In the genomic region with DNA sequence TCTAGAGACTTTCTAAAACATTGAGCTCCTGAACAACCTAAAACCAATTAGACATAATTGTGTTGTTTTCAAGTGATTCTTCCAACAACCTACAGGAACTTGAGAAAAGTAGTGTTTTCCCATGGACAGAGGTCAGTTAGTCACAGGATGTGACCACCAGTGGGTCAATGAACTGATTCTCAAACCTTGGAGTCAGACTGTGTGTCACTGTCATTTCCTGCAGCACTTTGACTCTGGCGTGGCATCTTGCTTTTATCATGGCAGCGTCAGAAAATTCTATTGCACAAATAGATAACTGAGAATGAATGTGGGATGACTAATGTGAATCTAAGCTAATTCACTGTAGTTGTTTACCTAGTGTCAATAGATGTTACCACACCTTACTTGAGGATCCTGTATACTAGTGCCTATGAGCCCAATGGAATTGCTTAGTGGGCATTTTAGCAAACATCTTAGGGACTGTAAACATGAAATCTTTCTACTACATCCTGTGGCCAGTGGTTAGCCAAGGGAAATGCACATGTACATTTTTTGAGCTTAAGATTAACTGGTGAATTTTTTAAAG, we compare ENCODE assay signal across 23 mouse cellular contexts.
DNase-seq lines count a peak whose midpoint lies in the region; ATAC-seq and TF ChIP-seq lines count a peak whose summit lies in the region.
"Had no signal": no experiment of that assay in that cellular context is flagged by ENCODE, and none has a peak within 500 bp of the region (broad histone marks: within the 10 kb centered on the region; RNA-seq: fewer than 3 reads in every experiment).

No protein-coding gene starts in this region.

- peak overlapping the region; percentile 46 for H3K4me2 ChIP-seq in myocyte (ENCODE audit: low read depth)
- no peak overlapping the region for H3K4me2 ChIP-seq in hindbrain, embryonic 11.5 days (replicated peaks; ENCODE audit: low read depth, low read length)
- no peak overlapping the region for H3K4me2 ChIP-seq in hindbrain, embryonic 13.5 days
- H3K4me2 ChIP-seq: embryonic facial prominence, embryonic 15.5 days; forebrain, embryonic 12.5 days; heart, embryonic 12.5 days had no signal

- no peak for TF ChIP-seq POLR2A in myocyte (IDR thresholded peaks at IDR 0.05; ENCODE audit: insufficient read length, low read depth)

- no peak overlapping the region for H3ac ChIP-seq in myocyte (ENCODE audit: control insufficient read depth, insufficient read length)

- H3K4me1 ChIP-seq in hindbrain, embryonic 11.5 days (replicated peaks; ENCODE audit: control insufficient read depth, insufficient read depth, low read length), result no peaks in the 10 kb centered on the region
- no peaks in the 10 kb centered on the region for H3K4me1 ChIP-seq in hindbrain, embryonic 13.5 days (replicated peaks)
- H3K4me1 ChIP-seq: embryonic facial prominence, embryonic 15.5 days; forebrain, embryonic 12.5 days; heart, embryonic 12.5 days; hindbrain, embryonic 10.5 days had no signal

- peak; percentile 7 for DNase-seq in adrenal gland, postnatal 14 days
- no peak for DNase-seq in adrenal gland, postnatal 36 days
- peak; percentile 36 for DNase-seq in 3T3-L1 (ENCODE audit: low read depth, low spot score)
- DNase-seq in fibroblast of lung, adult 2 months (ENCODE audit: low read depth), result peak; percentile 34
- DNase-seq in natural killer cell, adult 2 months (ENCODE audit: low spot score in 2 of 2), result no peak
- DNase-seq in hindbrain, embryonic 11.5 days (ENCODE audit: low spot score), result no peak
- DNase-seq: cerebellum, adult 11 months; cerebellum, adult 8-10 months; cerebellum, postnatal 14 days; gastrocnemius, postnatal 14 days; heart, adult 2 months had no signal

- H3K36me3 ChIP-seq in myocyte (ENCODE audit: control insufficient read depth, insufficient read depth), result no peaks in the 10 kb centered on the region
- no peaks in the 10 kb centered on the region for H3K36me3 ChIP-seq in hindbrain, embryonic 11.5 days (ENCODE audit: control insufficient read depth, insufficient read depth, low read length)
- H3K36me3 ChIP-seq in hindbrain, embryonic 13.5 days, result no peaks in the 10 kb centered on the region
- H3K36me3 ChIP-seq: embryonic facial prominence, embryonic 15.5 days; forebrain, embryonic 12.5 days; G1E; heart, embryonic 12.5 days; hindbrain, embryonic 10.5 days had no signal

- 72% methylated on average over 2 of the region's 2 CpGs for WGBS in hindbrain, embryonic 11.5 days
- WGBS in hindbrain, embryonic 13.5 days, result 72% methylated on average over 2 of the region's 2 CpGs

- H3K9me3 ChIP-seq in hindbrain, embryonic 11.5 days (ENCODE audit: control insufficient read depth, low read length), result no peaks in the 10 kb centered on the region
- H3K9me3 ChIP-seq in hindbrain, embryonic 13.5 days, result no peaks in the 10 kb centered on the region
- H3K9me3 ChIP-seq: embryonic facial prominence, embryonic 15.5 days; forebrain, embryonic 12.5 days; heart, embryonic 12.5 days; hindbrain, embryonic 10.5 days had no signal

- no peak overlapping the region for H3K27ac ChIP-seq in hindbrain, embryonic 11.5 days (ENCODE audit: low read depth, low read length)
- no peak overlapping the region for H3K27ac ChIP-seq in hindbrain, embryonic 13.5 days
- H3K27ac ChIP-seq: forebrain, embryonic 12.5 days; heart, adult 2 months; hindbrain, embryonic 10.5 days had no signal

- no peak for ATAC-seq in hindbrain, embryonic 11.5 days (ENCODE audit: low FRiP score)
- no peak for ATAC-seq in hindbrain, embryonic 13.5 days (ENCODE audit: low FRiP score)
- ATAC-seq: CD4-positive, CD25-positive, alpha-beta regulatory T cell, adult 4 months; forebrain, embryonic 16.5 days; hindbrain, embryonic 16.5 days; inflammation-experienced regulatory T-cells, adult 6 months had no signal

- H3K79me2 ChIP-seq in myocyte (ENCODE audit: control insufficient read depth, insufficient read depth), result no peaks in the 10 kb centered on the region

- no peak overlapping the region for H3K9ac ChIP-seq in hindbrain, embryonic 11.5 days (ENCODE audit: low read depth, low read length)
- no peak overlapping the region for H3K9ac ChIP-seq in hindbrain, embryonic 13.5 days
- H3K9ac ChIP-seq: embryonic facial prominence, embryonic 15.5 days; forebrain, embryonic 12.5 days; heart, embryonic 12.5 days had no signal

- H3K27me3 ChIP-seq in myocyte (ENCODE audit: control insufficient read depth, insufficient read depth, insufficient read length), result no peaks in the 10 kb centered on the region
- H3K27me3 ChIP-seq in hindbrain, embryonic 11.5 days (ENCODE audit: control insufficient read depth, insufficient read depth, low read length), result no peaks in the 10 kb centered on the region
- no peaks in the 10 kb centered on the region for H3K27me3 ChIP-seq in hindbrain, embryonic 13.5 days
- H3K27me3 ChIP-seq: embryonic facial prominence, embryonic 15.5 days; forebrain, embryonic 12.5 days; heart, embryonic 12.5 days had no signal

- no peak overlapping the region for H3K4me3 ChIP-seq in myocyte
- no peak overlapping the region for H3K4me3 ChIP-seq in hindbrain, embryonic 11.5 days (ENCODE audit: low read depth, low read length)
- H3K4me3 ChIP-seq in hindbrain, embryonic 13.5 days, result no peak overlapping the region
- H3K4me3 ChIP-seq: embryonic facial prominence, embryonic 15.5 days; erythroblast, embryonic 14.5 days; forebrain, embryonic 12.5 days; heart, adult 2 months; heart, embryonic 12.5 days; hindbrain, embryonic 10.5 days had no signal

TF ChIP-seq in myocyte, 11 proteins besides CTCF, POLR2A, EP300 and RAD21:
- no peak for TF ChIP-seq MYOD1 (IDR thresholded peaks at IDR 0.05; ENCODE audit: control insufficient read depth in 1 of 3, insufficient read length in 2 of 3, low read depth in 2 of 3)
- no peak for TF ChIP-seq REST (IDR thresholded peaks at IDR 0.05; ENCODE audit: insufficient read depth, insufficient read length)
- no peak for TF ChIP-seq POLR2AphosphoS2 (IDR thresholded peaks at IDR 0.05; ENCODE audit: insufficient read length, low read depth)

Comparison
In these comparisons a context has a peak if more than half of its experiments do, and no peak if none do; other contexts are left out.
1. DNase-seq: peak in adrenal gland, postnatal 14 days (single experiment), 3T3-L1 (single experiment) and fibroblast of lung, adult 2 months (single experiment); none in adrenal gland, postnatal 36 days (0 of 2), natural killer cell, adult 2 months (0 of 2) and hindbrain, embryonic 11.5 days (single experiment).